Mouse (Mus musculus): ENCODE measurements at regions not wholly inside any gene's neighbourhood (a gene's known extent, or its start where the extent isn't known, plus 50 kb on each side); places are given as distances from the start of the nearest gene placed in this dataset.

- intact Hi-C loops (cut with DNase I) = no loop called here
- no peak for DNase-seq (ENCODE audit: low spot score in 2 of 2)
Observed at GRCm38 (mm10) chr11:22668220-22668619, 156.3 kb downstream of the Tmem17 start.

DNA sequence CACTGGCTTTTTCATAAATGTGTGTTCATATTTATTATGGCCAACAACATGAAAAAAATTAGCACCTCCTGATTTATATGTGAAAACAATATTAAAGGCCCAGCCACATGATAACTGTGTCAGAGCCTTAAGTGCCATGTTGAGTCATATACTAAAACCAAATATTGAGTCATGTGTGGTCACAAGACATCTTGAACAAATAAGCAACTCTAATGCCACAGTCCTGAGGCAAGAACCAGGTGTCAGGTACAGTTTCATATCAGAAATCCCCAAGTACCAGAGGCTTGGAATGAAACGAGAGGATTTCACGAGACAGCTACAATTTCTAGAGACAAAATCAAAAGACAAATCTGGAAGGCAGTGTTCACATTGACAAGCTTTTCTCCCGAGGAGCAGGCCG lies 157.4 kb downstream of the Tmem17 start:
- DNase-seq (ENCODE audit: low spot score in 2 of 2) = no peak
- intact Hi-C loops (cut with DNase I) = no loop called here

DNA sequence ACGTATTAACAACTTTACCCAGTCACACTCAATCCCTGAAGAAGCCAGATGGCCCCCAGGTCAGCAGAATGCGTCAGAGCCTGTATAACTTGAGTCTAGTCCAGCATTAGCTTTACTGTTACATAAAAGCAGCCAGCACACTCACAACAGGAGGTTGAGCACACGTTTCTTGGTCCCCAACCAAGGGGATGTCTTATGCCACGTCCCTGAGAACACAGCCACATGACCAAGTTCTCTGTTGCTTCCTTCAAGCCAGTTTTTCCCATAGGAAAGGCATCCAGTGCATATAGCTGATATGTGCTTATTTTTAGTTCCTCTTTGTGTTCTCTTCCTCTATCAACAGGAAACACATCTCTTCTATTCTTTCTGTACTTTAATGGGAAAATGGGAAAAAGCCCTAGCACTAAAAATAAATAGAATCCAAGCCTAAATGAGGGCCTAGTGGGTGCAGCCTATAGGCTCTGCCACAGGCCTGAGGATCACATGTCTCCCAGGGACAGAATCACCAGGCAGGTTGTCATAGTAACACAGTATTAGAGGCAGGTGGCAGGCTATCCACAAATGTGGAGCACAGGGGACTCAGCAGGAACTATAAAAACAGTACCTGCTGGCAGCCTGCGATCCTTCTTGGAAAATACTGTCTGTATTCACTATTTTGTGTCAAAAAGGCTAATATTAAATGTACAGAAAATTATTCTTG lies 160.1 kb downstream of the Tmem17 start:
- DNase-seq (ENCODE audit: low spot score in 2 of 2) = peak; percentile 43 to 68
- intact Hi-C loops (cut with DNase I) = no loop called here

DNA sequence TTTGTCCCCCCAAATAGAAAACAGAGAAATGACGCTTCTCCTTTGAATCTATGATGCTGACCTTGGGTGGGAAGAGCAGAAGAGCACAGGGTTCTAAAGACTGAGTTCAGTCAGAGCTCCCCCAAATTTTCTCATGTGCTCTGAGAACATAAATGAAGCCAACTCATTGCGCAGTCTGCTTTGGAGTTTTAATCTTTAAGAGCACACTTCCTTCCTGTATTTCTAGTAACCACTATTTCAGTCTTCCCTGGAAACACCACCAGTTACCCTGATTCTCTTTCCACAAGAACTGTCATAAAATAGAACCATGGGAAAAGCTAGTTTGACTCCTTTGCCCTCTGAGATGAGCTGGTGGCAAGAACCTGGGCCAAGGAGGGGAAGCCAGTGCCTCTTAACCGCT lies 163.2 kb downstream of the Tmem17 start:
- no peak for DNase-seq (ENCODE audit: low spot score in 2 of 2)
- intact Hi-C loops (cut with DNase I) = no loop called here

- intact Hi-C loops (cut with DNase I) = no loop called here
- no peak for DNase-seq (ENCODE audit: low spot score in 2 of 2)
Observed at GRCm38 (mm10) chr11:22675754-22676153, 163.9 kb downstream of the Tmem17 start.

DNA sequence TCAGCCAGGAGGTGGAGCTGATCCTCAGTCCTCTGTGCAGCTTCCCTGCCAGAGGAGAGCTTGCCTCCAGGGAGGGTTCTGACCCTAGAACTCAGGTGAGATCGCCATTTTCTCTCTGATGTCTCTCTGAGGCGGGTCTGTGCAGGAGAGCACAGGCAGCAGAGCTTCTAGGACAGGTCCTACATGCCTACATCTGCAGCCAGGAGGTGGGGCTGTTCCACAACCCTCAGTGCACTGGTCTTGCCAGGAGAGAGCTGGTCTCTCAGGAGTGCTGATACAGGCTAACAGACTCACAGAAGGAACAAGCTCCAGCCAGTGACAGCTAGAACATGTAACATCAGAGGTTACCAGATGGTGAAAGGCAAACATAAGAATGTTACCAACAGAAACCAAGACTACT lies 165.4 kb downstream of the Tmem17 start:
- no peak for DNase-seq (ENCODE audit: low spot score in 2 of 2)
- intact Hi-C loops (cut with DNase I) = no loop called here

DNA sequence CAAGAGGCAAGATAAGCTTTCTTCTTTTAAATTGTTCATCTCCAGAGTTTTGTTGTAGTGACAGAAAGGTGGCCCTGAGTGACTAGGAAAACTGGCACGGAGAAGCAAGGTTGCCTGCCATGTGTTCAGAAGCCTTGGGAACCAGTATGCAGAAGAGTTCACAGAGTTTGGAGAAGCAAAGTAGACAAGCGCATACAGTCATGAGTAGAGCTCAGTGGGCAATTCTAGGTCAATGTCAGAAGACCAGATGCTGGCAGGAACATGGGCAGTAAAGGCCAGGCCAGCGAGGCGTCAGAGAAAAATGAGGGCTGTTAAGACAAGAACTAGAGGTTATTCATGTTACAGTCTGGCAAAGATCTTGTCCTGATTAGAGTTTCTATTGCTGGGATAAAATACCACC lies 172.7 kb downstream of the Tmem17 start:
- intact Hi-C loops (cut with DNase I) = no loop called here

GRCm38 (mm10) chr11:22690829-22691228 lies 169.9 kb downstream of the B3gnt2 start:
- no peak for DNase-seq (ENCODE audit: low spot score in 2 of 2)
- intact Hi-C loops (cut with DNase I) = no loop called here

More for the DNA sequence above, 172.7 kb downstream of the Tmem17 start:
- DNase-seq (ENCODE audit: low spot score in 2 of 2) = no peak

GRCm38 (mm10) chr11:22692281-22692857 lies 168.4 kb downstream of the B3gnt2 start:
- DNase-seq (ENCODE audit: low spot score in 2 of 2) = no peak
- intact Hi-C loops (cut with DNase I) = no loop called here

GRCm38 (mm10) chr11:22692941-22693341 lies 167.8 kb downstream of the B3gnt2 start:
- DNase-seq (ENCODE audit: low spot score in 2 of 2) = no peak
- intact Hi-C loops (cut with DNase I) = no loop called here

DNA sequence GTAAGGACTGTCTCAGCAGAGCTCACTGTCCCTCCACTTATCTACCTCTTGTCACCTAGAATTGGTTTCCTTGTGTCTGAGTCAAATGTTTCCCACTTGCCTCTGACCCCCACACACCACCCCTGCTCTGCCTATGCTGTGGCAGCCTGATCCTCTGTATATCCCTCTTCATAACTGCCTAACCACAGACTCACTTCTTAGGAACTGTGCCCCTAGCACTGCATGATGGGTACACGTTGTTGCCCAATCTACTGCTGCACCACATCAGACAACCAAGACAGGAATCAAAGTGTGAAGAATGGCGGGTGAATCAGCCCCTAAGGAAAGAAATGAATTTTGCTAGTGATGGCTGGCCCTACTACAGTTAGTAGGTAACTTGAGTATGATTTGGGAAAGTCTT lies 167.4 kb downstream of the B3gnt2 start:
- intact Hi-C loops (cut with DNase I) = no loop called here
- no peak for DNase-seq (ENCODE audit: low spot score in 2 of 2)

DNA sequence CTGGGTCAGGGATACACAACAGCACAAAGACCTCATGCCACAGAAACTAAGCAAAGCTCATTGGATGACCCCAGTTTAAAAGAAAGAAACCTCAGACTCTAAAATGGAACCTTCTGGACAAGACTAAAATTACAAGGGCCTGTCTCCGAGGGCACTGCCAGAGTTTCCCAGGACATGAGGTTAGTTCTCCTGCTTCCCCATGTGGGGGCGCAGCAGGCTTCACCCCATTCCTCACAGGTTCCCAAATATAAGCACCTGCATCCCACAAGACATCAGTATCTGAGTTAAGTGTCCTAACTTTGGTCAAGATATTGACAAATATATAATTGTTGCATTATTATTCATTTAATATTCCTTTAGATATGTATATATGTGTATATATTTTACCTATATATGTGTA lies 166.8 kb downstream of the B3gnt2 start:
- intact Hi-C loops (cut with DNase I) = no loop called here
- no peak for DNase-seq (ENCODE audit: low spot score in 2 of 2)

DNA sequence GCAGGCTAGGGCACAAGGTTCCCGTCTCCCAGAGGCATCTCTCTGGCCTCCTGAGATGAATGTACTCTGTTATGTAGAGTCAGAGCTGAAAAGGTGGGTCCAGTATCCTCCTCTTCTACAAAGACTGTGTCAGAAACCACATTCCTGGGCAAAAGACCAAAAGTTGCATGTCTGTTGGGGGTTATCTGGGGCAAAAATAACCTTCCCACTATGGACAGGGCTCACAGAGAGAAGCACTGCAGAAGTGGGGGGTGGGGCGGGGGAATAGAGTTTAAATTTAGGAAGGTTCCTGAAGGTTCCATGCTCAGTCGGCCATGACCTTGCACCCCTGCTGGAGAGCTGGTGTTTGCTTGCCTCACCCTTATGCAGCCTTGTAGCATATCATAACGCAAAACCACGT lies 165.9 kb downstream of the B3gnt2 start:
- no peak for DNase-seq (ENCODE audit: low spot score in 2 of 2)
- intact Hi-C loops (cut with DNase I) = no loop called here

DNA sequence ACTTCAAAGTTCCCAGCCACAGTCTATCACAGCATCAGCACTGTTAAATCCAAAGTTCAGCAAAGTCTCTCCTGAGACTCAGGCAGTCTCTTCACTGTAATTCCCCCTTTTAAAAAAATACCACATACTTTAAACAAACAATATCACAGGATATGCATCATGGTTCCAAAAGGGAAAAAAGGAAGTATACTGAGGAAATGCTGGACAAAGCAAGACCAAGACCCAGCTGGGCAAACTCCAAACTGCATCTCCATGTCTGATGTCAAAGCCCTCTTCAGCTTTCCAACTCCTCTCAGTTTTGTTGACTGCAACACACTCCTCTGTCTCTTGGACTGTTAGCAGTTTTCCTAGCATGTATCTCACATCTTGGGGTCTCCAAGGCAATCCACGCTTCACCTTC lies 165.5 kb downstream of the B3gnt2 start:
- no peak for DNase-seq (ENCODE audit: low spot score in 2 of 2)
- intact Hi-C loops (cut with DNase I) = no loop called here

DNA sequence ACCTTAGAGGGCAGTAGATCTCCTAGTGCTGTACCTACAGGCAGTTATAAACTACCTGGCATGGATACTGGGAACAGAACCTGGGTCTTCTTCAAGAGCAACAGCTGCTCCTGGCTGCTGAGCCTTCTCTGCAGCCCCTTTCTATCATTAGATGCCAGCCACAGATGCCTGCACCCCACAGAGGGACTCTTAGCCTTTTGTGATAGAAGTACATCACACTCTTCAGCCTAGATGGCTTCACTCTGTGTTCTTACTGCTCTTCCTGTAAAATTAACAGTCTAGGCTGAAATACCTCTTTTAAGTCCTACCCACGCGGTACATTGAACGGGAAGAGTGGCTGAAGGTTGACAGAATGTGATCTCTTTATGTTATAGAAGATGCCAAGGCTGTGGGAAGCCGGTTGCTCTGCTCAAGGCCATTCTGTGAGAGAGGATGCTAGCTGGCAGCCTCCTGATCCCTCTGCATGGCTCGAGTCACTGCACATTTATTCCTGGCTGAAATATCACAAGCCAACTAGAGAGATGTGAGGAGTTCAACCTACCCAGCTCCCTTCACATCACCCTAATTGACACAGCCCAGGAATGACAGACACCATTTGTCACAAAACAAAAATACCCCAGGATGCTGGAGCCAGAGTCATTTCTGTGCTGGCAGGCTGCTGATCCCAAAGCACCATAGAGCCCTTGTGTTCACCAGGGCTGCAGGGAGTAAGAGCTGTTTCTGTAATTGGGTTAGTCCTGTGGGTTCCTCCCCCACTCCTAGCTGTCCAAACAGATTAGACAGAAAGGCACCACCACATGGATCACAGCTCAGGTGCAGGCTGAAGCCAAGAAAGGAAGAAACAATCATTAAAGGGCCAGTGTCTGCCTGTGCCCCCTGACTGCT lies 162.5 kb downstream of the B3gnt2 start:
- DNase-seq (ENCODE audit: low spot score in 2 of 2) = peak; percentile 12 to 28
- intact Hi-C loops (cut with DNase I) = no loop called here

DNA sequence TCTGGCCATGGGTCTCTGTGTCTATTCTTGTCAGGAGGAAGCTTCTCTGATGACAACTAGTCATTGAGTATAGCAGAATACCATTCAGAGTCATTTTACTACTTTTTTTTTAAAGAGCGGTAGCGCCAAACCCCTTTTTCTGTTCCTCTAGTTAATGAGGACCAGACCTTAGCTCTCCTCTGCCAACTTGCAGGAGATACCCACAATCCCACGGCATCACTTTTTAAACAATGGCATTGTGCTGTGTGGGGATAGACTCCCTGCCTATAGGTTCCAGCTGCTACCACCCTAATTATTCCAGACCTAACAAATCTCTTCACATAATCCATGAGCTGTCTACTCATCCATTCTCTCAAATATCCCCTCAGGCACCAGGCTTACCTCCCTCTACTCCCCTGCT lies 154.7 kb downstream of the B3gnt2 start:
- DNase-seq (ENCODE audit: low spot score in 2 of 2) = no peak

More for the DNA sequence above, 154.7 kb downstream of the B3gnt2 start:
- intact Hi-C loops (cut with DNase I) = no loop called here

Measured in left cerebral cortex, postnatal 14 days (tissue).